Mouse (Mus musculus) heart, embryonic 11.5 days (tissue): ENCODE measurements around the gene Arsg. TPM values are rescaled to one million over a fixed set of nuclear protein-coding genes. Genes with fewer than 3 reads are reported as not detected.

ENCODE experiments used
- ATAC-seq: fragments of 200-750 bp; cut with Nextera tagmentation; replicated peaks from 2 replicates; pipeline ENCODE4 v1.8.0; 2017; ENCODE audit warnings: moderate library complexity; ENCODE audit not compliant: insufficient number of reproducible peaks, low FRiP score, low TSS enrichment
- H3K27ac ChIP-seq: fragments of 300-500 bp; sonication (generic); 2 replicates; pipeline ENCODE4 v1.5.1; 2014; ENCODE audit warnings: mild to moderate bottlenecking, low read depth, low read length
- H3K27me3 ChIP-seq: fragments of 300-500 bp; sonication (generic); 2 replicates; pipeline ENCODE4 v1.6.1; 2014; ENCODE audit warnings: mild to moderate bottlenecking, low read length, mixed read lengths; ENCODE audit not compliant: control insufficient read depth, insufficient read depth
- H3K36me3 ChIP-seq: fragments of 300-500 bp; sonication (generic); 2 replicates; pipeline ENCODE4 v1.6.1; 2014; ENCODE audit warnings: mild to moderate bottlenecking, low read length, moderate library complexity, mixed read lengths; ENCODE audit not compliant: control insufficient read depth, insufficient read depth
- H3K4me1 ChIP-seq: fragments of 300-500 bp; sonication (generic); 2 replicates; pipeline ENCODE4 v1.6.1; 2014; ENCODE audit warnings: low read length; ENCODE audit not compliant: control insufficient read depth, insufficient read depth
- H3K4me2 ChIP-seq: fragments of 300-500 bp; sonication (generic); 2 replicates; pipeline ENCODE4 v1.6.1; 2014; ENCODE audit warnings: mild to moderate bottlenecking, moderate library complexity
- H3K4me3 ChIP-seq: fragments of 300-500 bp; sonication (generic); 2 replicates; pipeline ENCODE4 v1.5.1; 2014; ENCODE audit warnings: low read depth, low read length
- H3K9ac ChIP-seq: fragments of 300-500 bp; sonication (generic); 2 replicates; pipeline ENCODE4 v1.6.1; 2014; ENCODE audit warnings: mild to moderate bottlenecking, low read depth, low read length, moderate library complexity
- H3K9me3 ChIP-seq: fragments of 300-500 bp; sonication (generic); replicated peaks from 2 replicates; pipeline ENCODE4 v1.6.1; 2016; ENCODE audit warnings: low read length; ENCODE audit not compliant: control insufficient read depth
- WGBS: fragments of 180-500 bp; shearing (Covaris S2); extraction: QIAGEN DNeasy Blood & Tissue Kit; methylation state at CpG from one replicate; pipeline ENCODE4 v1.1.7; 2014; ENCODE audit not compliant: insufficient replicate concordance; 5-methylcytosine and 5-hydroxymethylcytosine counted together
- polyA plus RNA-seq: library from polyadenylated mRNA; unstranded; fragments of >200 nt; fragmentation: Nextera tagmentation; extraction: Ambion mirVana; gene quantifications from 2 replicates; pipeline ENCODE4 v1.2.1, GENCODE M21; 2014

Arsg gene
- 4.2 and 5.1 TPM in 2 replicates for polyA plus RNA-seq

- Histone ChIP-seq H3K4me1 (peaks cover 12% of the 10 kb centered on the region), H3K9me3 (no peaks in the 10 kb centered on the region), H3K27ac (peak within 1 kb of the TSS; percentile 96), H3K36me3 (no peaks in the 10 kb centered on the region), H3K9ac (peak within 1 kb of the TSS; percentile 94), H3K4me2 (peak within 1 kb of the TSS; percentile 86), H3K4me3 (peak within 1 kb of the TSS; percentile 82), H3K27me3 (no peaks in the 10 kb centered on the region)
- ATAC-seq, result peak; percentile 90
- WGBS, result under 1% methylated on average over 91 of the region's 111 CpGs
These were observed at the start of gene Arsg, which contains the start of gene Slc16a6 for GRCm38 (mm10) chr11:109473171-109474085. TSS of gene Arsg (plus strand) at chr11:109473374. TSS of gene Slc16a6 (minus strand) at chr11:109473598.

GRCm38 (mm10) chr11:109425392-109426271 lies 47.5 kb upstream of the Arsg start, which contains the start of gene Amz2:
TSS of gene Amz2 (plus strand) at chr11:109425946.
- Histone ChIP-seq H3K4me3 (peak within 1 kb of the TSS; percentile 55), H3K27ac (peak within 1 kb of the TSS; percentile 89), H3K36me3 (peaks cover 15% of the 10 kb centered on the region), H3K9ac (peak within 1 kb of the TSS; percentile 81), H3K4me2 (peak within 1 kb of the TSS; percentile 64), H3K27me3 (no peaks in the 10 kb centered on the region), H3K9me3 (no peaks in the 10 kb centered on the region), H3K4me1 (no peaks in the 10 kb centered on the region)
- under 1% methylated on average over 65 of the region's 65 CpGs for WGBS
- ATAC-seq, result peak; percentile 96

- H3K4me3 ChIP-seq, result peak overlapping the region; percentile 55
- H3K27me3 ChIP-seq, result no peaks in the 10 kb centered on the region
- ATAC-seq, result peak; percentile 23; the same call in 1 of the 2 replicates
- 0% methylated on average over 11 of the region's 11 CpGs for WGBS
- H3K9ac ChIP-seq, result peak overlapping the region; percentile 81
- no peaks in the 10 kb centered on the region for H3K4me1 ChIP-seq
- H3K27ac ChIP-seq, result peak overlapping the region; percentile 89
- H3K36me3 ChIP-seq, result peaks cover 15% of the 10 kb centered on the region
- peak overlapping the region; percentile 64 for H3K4me2 ChIP-seq
- H3K9me3 ChIP-seq, result no peaks in the 10 kb centered on the region
These were observed 46.9 kb upstream of the Arsg start for GRCm38 (mm10) chr11:109426272-109426586.

GRCm38 (mm10) chr11:109427353-109427752 lies 45.8 kb upstream of the Arsg start:
- Histone ChIP-seq H3K9ac (no peak overlapping the region), H3K9me3 (no peaks in the 10 kb centered on the region), H3K27me3 (no peaks in the 10 kb centered on the region), H3K4me1 (no peaks in the 10 kb centered on the region), H3K27ac (no peak overlapping the region), H3K4me2 (no peak overlapping the region), H3K36me3 (peaks cover 15% of the 10 kb centered on the region), H3K4me3 (no peak overlapping the region)
- no peak for ATAC-seq
- WGBS, result 90% methylated on average over 5 of the region's 5 CpGs

- Histone ChIP-seq H3K9ac (no peak overlapping the region), H3K4me2 (no peak overlapping the region), H3K9me3 (no peaks in the 10 kb centered on the region), H3K4me1 (no peaks in the 10 kb centered on the region), H3K36me3 (peaks cover 26% of the 10 kb centered on the region; the same call in 1 of the 2 replicates), H3K4me3 (no peak overlapping the region), H3K27me3 (no peaks in the 10 kb centered on the region), H3K27ac (no peak overlapping the region)
- 87% methylated on average over 16 of the region's 16 CpGs for WGBS
- no peak for ATAC-seq
These were observed 38.9 kb upstream of the Arsg start for GRCm38 (mm10) chr11:109434233-109434798.

GRCm38 (mm10) chr11:109436889-109437288 lies 36.3 kb upstream of the Arsg start:
- no peak overlapping the region for H3K4me3 ChIP-seq
- peaks cover 15% of the 10 kb centered on the region; the same call in 1 of the 2 replicates for H3K36me3 ChIP-seq
- no peak overlapping the region for H3K27ac ChIP-seq
- no peaks in the 10 kb centered on the region; the same call in 1 of the 2 replicates for H3K4me1 ChIP-seq
- no peak overlapping the region for H3K4me2 ChIP-seq
- no peaks in the 10 kb centered on the region for H3K9me3 ChIP-seq
- 53% methylated on average over 8 of the region's 8 CpGs for WGBS
- no peak overlapping the region for H3K9ac ChIP-seq
- no peak for ATAC-seq
- no peaks in the 10 kb centered on the region for H3K27me3 ChIP-seq

- Histone ChIP-seq H3K36me3 (peaks cover 10% of the 10 kb centered on the region; the same call in 1 of the 2 replicates), H3K27me3 (no peaks in the 10 kb centered on the region), H3K9me3 (no peaks in the 10 kb centered on the region), H3K4me1 (no peaks in the 10 kb centered on the region; the same call in 1 of the 2 replicates), H3K4me3 (no peak overlapping the region; the same call in 1 of the 2 replicates), H3K27ac (no peak overlapping the region), H3K9ac (peak overlapping the region; percentile 78; the same call in 1 of the 2 replicates), H3K4me2 (peak overlapping the region; percentile 93)
- ATAC-seq, result no peak
- 18% methylated on average over 5 of the region's 5 CpGs for WGBS
These were observed 34.0 kb upstream of the Arsg start for GRCm38 (mm10) chr11:109439209-109439608.

GRCm38 (mm10) chr11:109439829-109440340 lies 33.3 kb upstream of the Arsg start:
- under 1% methylated on average over 32 of the region's 32 CpGs for WGBS
- ATAC-seq, result 0 out of 2 replicates have a peak, but pooled peaks have one; percentile 40

More at GRCm38 (mm10) chr11:109439829-109440340, 33.3 kb upstream of the Arsg start:
- Histone ChIP-seq H3K27me3 (no peaks in the 10 kb centered on the region), H3K36me3 (peaks cover 7% of the 10 kb centered on the region; the same call in 1 of the 2 replicates), H3K27ac (no peak overlapping the region), H3K4me2 (peak overlapping the region; percentile 93), H3K9ac (peak overlapping the region; percentile 78), H3K4me1 (peaks cover 1% of the 10 kb centered on the region), H3K9me3 (no peaks in the 10 kb centered on the region), H3K4me3 (peak overlapping the region; percentile 62)
